Mouse (Mus musculus) 3T3-L1 (cell line): Measurements from ENCODE around the gene Agtr1a.

ENCODE experiments used
- DNase-seq: peaks from one replicate; pipeline ENCODE4 v3.0.0-alpha.2; 2015; ENCODE audit warnings: low read depth, low spot score

Agtr1a gene

DNA sequence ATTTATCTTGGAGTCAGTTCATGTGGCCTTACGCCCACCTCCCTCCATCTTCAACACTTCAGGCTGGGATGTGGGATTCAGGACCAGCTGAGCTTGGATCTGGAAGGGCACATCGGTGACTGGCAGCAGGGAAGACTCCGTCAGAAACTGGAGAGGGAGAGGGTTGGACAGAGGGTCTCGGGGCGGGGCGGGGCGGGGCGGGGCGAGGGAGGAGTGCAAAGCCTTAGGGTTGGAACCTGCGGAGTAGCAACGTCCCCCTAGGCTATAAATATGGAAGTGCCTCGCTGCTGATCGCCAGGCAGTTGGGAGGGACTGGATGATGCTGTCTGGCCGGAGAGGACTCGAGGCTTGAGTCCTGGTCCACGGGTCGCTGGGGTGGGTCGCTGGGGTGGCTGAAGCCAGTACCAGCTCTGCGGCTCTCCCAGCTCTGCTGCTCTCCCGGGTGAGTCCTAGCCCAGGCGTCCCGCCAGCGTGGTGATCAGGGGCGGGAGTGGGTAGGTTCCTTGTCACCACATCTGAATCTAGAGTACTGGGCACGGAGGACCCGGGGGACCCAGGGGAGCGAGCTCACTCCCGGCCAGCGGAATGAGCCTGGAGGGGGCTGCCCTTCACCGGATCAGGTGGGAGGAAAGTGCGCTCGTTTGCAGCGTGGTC is at the start of gene Agtr1a:
Gene Agtr1a, plus strand, starts transcription at position 294 of the 654 bp plus-strand sequence.
- DNase-seq, result no peak

GRCm38 (mm10) chr13:30310221-30310620 is 26.0 kb upstream of the Agtr1a start:
- no peak for DNase-seq

- no peak for DNase-seq
Observed at GRCm38 (mm10) chr13:30324669-30325346, 11.4 kb upstream of the Agtr1a start.

DNA sequence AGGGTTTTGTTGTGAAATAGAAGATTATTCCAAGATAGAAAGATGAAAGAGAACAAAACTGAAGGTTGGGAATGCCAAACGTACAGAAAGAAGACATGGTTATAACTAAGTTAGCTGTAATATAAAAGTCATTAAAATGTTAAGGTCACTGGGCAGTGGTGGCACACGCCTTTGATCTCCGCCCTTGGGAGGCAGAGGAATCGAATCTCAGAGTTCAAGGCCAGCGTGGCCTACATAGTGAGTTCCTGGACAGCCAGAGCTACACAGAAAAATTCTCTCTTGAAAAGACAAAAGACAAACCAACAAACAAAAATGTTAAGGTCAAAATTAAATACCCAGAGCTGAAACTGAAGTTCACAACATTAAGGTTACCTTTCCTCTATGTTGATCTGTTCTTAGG is 5.2 kb upstream of the Agtr1a start:
- no peak for DNase-seq

- no peak for DNase-seq
Observed at GRCm38 (mm10) chr13:30331851-30332250, 4.4 kb upstream of the Agtr1a start.

DNA sequence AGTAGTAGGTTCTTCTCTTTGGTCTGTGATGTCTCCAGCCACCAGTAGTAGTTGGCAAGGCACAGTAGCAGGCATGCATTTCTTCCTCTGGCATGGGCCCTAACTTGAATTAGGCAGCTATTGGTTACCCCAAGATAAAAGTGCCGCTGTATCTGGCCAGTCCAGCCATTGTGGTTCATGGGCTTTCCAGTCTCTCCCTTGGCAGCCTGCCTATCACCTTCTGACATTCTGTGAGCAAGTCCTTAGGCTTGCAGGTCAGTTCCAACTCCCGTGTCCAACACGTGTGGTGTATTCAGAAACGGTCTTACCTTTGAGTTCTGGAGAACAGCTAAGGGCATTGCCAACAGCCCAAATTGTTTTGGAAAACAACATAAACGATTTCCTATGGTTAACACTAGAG is 3.7 kb upstream of the Agtr1a start:
- no peak for DNase-seq

DNA sequence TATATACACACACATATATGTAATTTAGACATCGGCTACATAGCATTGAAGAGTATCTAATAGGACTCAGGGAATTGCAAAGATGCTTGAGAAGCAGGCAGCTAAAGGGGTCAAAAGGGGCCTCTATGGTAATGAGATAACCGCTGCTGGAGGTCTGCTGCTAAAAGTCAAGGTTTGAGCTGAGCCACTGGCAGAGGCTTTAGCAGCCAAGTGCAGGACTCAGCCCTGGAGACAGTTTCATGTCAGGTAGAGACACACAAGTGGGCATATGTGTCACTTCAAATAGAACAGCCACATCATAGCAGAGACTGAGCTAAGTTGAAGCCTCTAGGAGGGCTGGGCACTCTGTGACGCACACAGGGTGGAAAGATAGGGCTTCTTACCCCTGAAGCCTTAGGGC is 1.6 kb upstream of the Agtr1a start:
- DNase-seq, result no peak

DNA sequence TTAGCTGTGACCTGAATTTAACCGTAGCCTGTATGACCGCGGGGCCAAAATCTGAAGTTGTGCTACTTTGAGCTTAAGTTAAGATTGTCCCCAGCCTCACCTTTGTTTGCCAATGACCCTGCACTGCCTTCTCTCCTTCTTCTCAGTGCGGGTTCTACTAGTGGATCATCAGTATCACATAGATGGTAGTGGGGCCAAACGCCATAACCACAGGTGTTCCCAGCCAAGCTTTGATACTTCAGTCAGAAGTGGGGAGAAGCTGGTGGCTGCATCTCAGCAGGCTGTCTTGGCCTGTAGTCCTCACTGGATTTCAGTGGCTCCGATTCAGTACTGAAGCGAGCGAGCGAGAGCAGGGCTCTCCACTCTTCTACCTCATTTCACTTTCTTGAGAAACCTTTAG is 672 bp downstream of the Agtr1a start:
- DNase-seq, result no peak

GRCm38 (mm10) chr13:30337646-30338045 is 1.4 kb downstream of the Agtr1a start:
- DNase-seq, result no peak

GRCm38 (mm10) chr13:30338576-30338975 is 2.3 kb downstream of the Agtr1a start:
- no peak for DNase-seq

- DNase-seq, result no peak
Observed at GRCm38 (mm10) chr13:30339927-30340326, 3.7 kb downstream of the Agtr1a start.

DNA sequence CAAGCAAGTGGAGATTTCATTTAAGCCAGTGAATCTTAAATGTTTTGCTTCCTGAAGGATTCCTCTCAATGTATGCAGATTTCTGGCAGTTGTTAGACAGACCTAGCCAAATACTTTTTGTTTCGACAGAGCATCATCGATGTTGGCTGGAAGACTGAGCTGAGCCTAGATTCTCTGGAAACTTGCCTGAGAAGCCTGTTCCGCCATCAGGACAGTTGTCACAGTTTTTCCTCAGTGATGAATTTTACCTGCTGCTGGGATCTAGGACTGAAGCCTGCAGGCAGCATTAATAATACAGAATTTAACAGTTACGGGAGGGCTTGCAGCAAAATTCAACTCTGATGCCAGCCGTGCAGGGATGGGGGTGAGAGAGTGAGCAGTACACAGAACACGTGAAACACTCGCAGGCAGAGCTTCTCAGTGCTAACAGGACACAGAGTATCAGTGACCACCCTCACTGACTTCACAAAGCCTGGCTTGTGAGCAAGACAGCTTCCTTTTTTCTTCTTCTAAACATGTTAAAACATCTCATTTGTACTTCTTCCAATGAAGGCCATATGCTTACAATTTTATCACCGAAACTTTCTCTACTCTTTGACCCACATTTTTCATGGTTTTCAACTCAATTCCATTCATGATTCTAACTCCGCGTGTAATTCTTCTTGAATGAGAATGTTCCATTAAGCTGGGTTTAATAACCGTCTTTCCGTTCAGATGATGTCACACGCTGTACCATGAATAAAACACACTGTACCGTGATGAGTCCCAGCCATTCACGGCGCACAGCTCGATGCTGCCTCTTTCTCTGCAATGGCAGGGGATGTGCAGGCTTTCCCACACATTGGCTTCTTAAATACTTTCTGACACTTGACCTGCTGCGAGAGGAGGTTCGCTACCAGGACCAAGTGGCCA is 6.0 kb downstream of the Agtr1a start:
- no peak for DNase-seq

DNA sequence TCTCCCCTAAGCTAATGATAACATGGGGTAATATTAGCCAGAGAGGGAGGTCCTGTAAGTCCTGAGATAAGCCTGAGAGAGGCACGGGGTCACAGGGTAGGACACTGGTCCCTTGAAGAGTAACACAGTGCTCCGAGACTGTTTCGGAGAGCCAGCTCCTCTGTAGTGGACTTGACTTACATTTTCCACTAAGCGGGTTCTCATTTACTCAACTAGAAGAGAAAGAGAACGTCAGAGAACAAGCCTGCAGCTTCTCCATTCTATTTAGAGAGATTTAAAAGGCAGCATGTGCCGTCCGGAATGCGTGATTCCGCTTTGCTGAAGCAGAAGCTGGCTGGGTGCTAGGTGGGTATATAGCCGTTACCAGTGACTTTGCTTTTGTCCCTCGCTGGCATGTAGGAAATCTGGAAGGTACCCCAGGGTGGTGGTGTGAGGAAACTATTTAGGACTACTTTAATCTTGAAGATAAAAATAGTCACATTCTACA is 9.2 kb downstream of the Agtr1a start:
- DNase-seq, result no peak

DNA sequence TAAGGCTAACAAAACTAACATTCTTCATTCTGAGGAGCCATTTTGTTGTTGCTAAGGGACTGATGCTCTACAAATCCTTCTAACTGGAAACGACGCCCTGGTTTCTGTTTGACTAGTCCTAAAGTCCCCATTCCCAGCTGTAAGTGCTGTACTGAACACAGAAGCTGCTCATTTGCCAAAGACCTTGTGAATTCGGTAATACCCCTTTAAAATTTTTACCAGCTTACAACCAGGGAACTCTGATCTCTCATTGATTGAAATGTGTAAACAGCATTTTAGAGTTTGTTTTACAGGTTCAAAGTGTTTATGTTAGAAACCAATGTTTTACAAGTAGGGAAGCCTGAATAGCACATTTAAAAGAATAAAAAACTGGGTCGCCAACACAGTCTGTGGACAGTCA is 10.6 kb downstream of the Agtr1a start:
- no peak for DNase-seq

GRCm38 (mm10) chr13:30348306-30348705 is 12.1 kb downstream of the Agtr1a start:
- no peak for DNase-seq

GRCm38 (mm10) chr13:30351966-30352365 is 15.7 kb downstream of the Agtr1a start:
- DNase-seq, result no peak

- no peak for DNase-seq
Observed at GRCm38 (mm10) chr13:30354991-30355580, 18.8 kb downstream of the Agtr1a start.

DNA sequence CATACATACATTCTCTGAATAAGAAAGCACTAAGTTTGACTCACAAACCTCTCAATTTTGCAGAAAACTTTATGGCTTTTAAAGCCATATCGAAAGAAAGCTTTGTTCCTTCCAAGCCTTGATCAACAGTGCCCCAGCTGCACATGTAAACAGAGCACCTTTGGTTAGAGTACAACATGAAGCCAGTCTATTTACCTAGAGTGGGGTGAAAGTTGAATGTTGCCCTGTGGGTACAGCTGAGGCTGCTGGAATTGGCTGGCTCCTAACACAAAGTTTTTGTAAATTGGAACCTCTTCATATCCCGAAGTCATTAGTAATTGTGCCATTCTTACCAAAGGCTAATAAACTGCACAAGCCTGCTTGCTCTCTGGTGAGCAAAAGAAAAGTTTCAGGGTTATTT is 19.7 kb downstream of the Agtr1a start:
- DNase-seq, result no peak

- DNase-seq, result peak; percentile 9
Observed at GRCm38 (mm10) chr13:30358456-30359168, 22.4 kb downstream of the Agtr1a start.

DNA sequence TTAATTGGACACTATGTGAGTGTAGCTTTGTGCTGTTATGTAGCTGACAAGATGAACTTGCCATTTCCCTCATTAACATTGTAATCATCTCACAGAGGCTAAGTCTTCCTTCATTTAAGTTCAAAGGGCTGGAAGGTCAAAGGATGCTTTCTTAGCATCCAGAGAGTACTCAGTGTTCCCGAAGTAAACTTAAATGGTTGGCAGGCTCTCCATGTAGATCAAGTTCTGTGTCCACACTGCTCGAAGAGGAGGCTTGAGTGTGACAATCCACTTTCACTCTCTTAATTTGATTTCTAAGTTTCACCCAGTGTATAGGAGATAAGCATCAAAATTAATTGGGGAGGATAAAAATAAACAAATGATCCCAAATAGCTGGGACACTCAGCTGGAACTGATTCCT is 23.6 kb downstream of the Agtr1a start:
- DNase-seq, result no peak

DNA sequence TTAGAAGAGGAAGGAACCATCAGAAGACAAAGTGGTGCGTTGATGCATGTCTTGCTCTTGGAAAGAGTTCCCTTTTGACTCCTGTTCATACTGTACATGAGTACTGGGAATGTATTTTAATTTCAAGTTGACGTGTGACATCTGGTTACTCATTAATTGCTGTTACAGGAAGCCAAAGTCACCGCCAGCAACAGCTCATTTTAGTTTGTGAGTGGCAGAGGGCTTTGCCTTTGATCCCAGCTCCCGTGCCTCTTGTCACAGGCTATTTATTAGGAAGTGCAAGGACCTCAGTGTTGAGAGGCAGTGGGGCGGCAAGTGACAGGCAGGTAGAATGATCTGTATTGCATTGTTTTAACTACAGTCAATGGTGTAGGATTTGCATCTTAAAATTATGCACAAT is 24.8 kb downstream of the Agtr1a start:
- no peak for DNase-seq
